Mouse (Mus musculus) liver, adult 2 months (tissue): Measurements from ENCODE around the gene Ppm1g.

Experiments
- CTCF ChIP-seq: fragments of 200-500 bp; IDR thresholded peaks from 2 replicates; pipeline ENCODE4 v1.5.1; 2011; ENCODE audit warnings: low read depth, low read length, control low read depth
- POLR2A ChIP-seq: fragments of 200-500 bp; IDR thresholded peaks from 2 replicates; pipeline ENCODE4 v1.6.1; 2011; ENCODE audit warnings: low read length, control low read depth; ENCODE audit not compliant: insufficient read depth; ENCODE audit errors: extremely low read depth

DNA sequence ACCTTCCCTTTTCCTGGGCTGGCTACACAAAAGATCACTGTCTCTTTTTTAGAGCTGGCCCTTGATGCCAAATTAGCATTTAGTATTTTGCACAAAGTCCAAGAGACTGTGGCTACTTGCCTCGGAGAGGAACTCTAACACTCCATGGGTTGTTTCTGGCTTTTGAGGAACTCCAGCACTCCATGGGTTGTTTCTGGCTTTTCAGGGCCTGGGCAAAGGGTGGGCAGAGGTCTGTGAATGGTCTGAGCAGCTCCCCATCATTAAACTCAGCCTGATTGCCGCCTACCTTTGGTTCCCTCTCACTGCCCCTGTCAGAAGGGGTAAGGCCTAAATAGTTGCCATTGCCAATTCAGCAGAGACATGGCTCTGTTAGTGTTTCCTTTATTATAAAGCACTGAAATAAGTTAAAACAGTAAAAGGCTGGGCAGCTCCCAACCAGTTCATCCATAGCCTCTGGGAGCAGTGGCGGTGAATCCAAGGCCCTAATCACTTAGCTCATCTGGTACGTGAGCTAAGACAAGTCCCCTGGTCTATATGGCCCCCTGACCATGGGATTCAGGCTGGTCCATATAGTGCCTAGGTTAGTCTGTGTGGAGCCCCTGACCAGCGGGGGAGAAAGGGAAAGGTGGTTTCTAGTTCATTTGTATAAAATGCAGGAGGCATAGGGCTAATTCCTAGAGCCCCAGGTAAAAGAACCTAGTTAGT is 21.7 kb downstream of the Ppm1g start:
- no peak for TF ChIP-seq POLR2A
- no peak for TF ChIP-seq CTCF
